Mouse (Mus musculus): ENCODE measurements around the gene Zfp202. TPM values are rescaled to one million over a fixed set of nuclear protein-coding genes. Genes with fewer than 3 reads are reported as not detected.

Zfp202 gene
- polyA plus RNA-seq, 1 experiment from 2014 or later: 7.5 TPM

DNA sequence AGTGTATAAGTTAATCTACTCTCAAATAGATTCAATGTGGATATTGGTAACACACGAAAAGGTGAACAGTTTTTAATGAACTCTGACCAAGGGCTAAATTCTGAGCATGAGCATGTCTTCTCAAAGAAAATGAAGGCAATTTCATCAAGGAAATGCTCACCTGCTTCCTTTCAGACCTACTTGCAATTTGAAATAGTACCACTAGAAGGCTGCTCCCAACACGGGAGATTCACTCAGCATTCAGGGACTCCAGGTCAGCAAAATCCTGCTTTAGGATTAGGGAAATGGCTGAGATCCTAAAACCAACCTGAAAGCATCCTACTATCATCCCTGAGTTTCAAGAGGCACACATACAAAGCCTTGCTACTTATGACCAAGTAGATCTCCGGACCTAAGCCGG is 32.2 kb downstream of the Zfp202 start:
- 71% methylated on average over 4 of the region's 4 CpGs for WGBS
- DNase-seq (ENCODE audit: low spot score): no peak
- no peak overlapping the region for H3K4me3 ChIP-seq
- no peaks in the 10 kb centered on the region for H3K4me1 ChIP-seq (replicated peaks)
- no peak overlapping the region for H3K27ac ChIP-seq
- H3K36me3 ChIP-seq: no peaks in the 10 kb centered on the region
- no peaks in the 10 kb centered on the region for H3K27me3 ChIP-seq (ENCODE audit: insufficient read depth, poor library complexity, severe bottlenecking)
- no peaks in the 10 kb centered on the region for H3K9me3 ChIP-seq

DNA sequence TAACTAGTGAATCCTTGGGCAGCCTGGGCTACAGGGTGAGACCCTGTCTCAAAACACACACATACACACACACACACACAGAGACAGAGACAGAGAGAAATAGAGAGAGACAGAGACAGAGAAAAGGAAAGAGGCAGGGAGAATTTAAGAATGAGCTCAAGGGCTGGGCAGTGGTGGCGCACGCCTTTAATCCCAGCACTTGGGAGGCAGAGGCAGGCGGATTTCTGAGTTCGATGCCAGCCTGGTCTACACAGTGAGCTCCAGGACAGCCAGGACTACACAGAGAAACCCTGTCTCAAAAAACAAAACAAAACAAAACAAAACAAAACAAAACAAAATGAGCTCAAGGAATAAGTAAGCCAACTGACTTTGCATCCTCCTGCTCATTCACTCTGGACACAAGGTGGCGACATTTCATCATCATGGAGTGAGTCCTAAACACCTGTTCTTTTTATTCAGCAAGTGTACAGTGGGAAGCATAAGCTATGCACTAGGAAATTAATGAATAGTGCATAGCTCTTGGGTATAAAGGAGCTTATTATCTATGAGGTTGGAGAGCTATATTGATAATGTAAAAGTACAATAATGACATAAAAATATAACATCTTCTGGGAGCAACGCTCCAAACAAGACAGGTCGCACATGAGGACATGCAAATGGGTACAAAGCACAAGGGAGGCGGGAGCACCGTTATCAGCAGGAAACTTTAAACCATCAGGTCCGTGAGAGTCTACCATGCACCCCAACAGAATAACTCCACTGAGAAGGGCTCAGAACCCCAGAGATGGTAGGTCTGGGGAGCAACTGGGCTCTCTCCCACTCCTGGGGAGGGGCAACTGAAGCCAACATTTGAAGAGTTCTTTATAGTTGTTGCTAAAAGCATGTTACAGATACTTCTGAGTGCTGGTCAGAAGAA is 36.0 kb downstream of the Zfp202 start:
- Histone ChIP-seq H3K4me3 (no peak overlapping the region), H3K27ac (no peak overlapping the region), H3K27me3 (ENCODE audit: insufficient read depth, poor library complexity, severe bottlenecking) (no peaks in the 10 kb centered on the region), H3K9me3 (peaks cover 3% of the 10 kb centered on the region; the same call in 1 of the 2 replicates), H3K4me1 (replicated peaks) (no peaks in the 10 kb centered on the region), H3K36me3 (no peaks in the 10 kb centered on the region)
- DNase-seq (ENCODE audit: low spot score): peak; percentile 55
- 75% methylated on average over 10 of the region's 10 CpGs for WGBS

DNA sequence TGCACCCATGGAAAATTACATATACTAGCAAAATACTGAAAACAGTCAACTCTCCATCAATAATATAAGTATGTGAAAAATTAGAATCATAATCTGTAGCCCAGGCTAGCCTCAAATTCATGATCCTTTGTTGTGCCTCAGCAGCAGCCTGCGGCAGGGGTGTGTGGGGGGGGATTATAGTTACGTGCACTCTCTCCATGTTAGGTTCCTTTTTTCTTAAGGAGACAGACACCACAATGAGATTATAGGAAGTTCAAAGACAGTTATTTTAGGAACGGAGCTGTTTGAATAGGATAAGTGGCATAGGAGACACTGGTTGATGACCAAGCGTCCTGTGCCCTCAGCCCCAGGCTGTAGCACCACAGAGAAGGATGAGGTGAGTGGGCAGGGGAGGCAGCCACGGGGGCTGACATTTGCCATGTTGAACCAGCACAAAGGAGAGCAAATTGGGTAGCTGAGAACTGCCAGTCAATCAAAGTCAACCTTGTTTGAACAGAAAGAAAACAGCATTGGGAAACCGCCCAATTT is 36.8 kb downstream of the Zfp202 start:
- Histone ChIP-seq H3K9me3 (peaks cover 3% of the 10 kb centered on the region; the same call in 1 of the 2 replicates), H3K27me3 (ENCODE audit: insufficient read depth, poor library complexity, severe bottlenecking) (no peaks in the 10 kb centered on the region), H3K4me1 (replicated peaks) (peaks cover 1% of the 10 kb centered on the region; the same call in 1 of the 2 replicates), H3K36me3 (no peaks in the 10 kb centered on the region), H3K27ac (no peak overlapping the region), H3K4me3 (no peak overlapping the region)
- WGBS: 65% methylated on average over 6 of the region's 6 CpGs
- DNase-seq (ENCODE audit: low spot score): no peak

DNA sequence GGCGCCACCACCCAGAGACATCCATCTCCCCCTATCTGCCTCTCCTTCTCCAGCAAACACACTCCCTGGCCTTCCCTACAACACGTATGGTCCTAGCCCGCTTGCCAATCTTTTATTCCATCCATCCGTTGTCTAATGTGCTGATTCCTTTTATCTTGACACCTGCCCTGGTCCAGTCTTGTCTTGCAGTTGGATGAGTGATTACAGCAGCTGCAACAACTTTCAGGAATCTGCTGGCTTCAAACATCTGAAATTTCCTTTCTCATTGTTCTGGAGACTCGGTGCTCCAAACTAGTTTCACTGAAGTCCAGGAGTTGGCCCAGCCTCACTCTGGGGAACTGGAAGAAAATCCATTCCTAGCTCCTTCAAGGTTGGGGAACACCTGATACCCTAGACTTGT is 37.4 kb downstream of the Zfp202 start:
- Histone ChIP-seq H3K9me3 (peaks cover 3% of the 10 kb centered on the region; the same call in 1 of the 2 replicates), H3K27me3 (ENCODE audit: insufficient read depth, poor library complexity, severe bottlenecking) (no peaks in the 10 kb centered on the region), H3K4me1 (replicated peaks) (peaks cover 7% of the 10 kb centered on the region; the same call in 1 of the 2 replicates), H3K4me3 (no peak overlapping the region), H3K36me3 (no peaks in the 10 kb centered on the region), H3K27ac (no peak overlapping the region)
- 70% methylated on average over 5 of the region's 5 CpGs for WGBS
- no peak for DNase-seq (ENCODE audit: low spot score)

DNA sequence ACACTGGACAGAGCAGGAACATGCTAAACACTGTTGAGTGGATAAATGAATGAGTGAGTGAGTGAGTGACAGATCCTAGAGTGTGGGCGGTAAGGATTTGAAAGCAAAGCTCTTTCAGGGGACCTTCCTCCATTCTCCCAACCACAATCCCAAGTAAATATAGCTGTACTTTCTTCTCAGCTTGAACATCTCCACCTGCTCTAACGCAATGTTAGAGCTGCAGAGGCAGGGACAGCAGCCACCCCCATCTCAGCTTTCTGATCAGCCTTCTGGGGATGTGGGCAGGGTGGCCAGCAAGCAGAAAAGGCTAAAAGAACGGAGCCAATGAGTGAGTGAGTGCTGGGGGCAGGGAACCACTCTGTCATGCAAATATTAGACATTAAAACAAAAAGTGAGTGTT is 38.9 kb downstream of the Zfp202 start:
- WGBS: 79% methylated on average over 3 of the region's 3 CpGs
- Histone ChIP-seq H3K36me3 (no peaks in the 10 kb centered on the region), H3K9me3 (peaks cover 3% of the 10 kb centered on the region; the same call in 1 of the 2 replicates), H3K4me1 (replicated peaks) (peaks cover 13% of the 10 kb centered on the region; the same call in 1 of the 2 replicates), H3K27me3 (ENCODE audit: insufficient read depth, poor library complexity, severe bottlenecking) (no peaks in the 10 kb centered on the region), H3K4me3 (no peak overlapping the region), H3K27ac (no peak overlapping the region)
- no peak for DNase-seq (ENCODE audit: low spot score)

DNA sequence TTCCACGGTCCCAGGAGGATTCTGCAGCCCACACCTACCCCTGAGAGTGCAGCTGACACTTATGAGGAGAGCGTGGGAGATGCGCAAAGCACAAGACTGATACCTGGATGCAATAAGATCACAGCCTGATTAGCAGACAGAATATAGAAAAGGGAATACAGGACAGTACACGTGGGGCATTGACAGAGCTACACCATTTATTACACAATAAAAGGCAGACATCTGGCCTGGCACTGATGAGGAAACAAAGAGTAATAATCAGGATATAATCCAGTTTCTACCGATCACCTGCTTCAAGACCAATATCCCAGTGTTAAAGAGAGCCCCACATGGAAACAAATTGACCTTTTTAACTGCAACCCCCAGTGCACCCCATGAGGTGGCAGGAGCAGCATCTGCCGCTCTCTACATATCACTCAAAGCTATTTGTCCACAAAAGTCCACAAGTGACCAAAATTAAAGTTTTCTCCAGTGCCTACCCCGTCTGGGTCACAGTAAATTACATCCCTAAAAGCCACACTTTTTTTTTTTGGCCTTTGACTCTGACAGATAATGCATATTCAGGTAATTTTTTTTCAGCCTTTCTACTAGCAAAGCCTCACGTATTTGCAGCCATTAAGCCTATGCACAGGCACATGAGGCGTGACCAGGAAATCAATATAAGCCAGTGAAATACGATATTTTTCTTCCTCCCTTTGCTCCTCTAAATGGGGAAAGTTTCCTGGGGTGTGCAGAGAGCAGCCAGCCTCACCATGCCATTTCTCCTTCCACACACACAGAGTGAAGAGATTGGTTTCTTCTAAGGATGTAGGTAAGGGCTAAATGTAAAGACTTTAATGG is 42.3 kb downstream of the Zfp202 start:
- Histone ChIP-seq H3K9me3 (peaks cover 3% of the 10 kb centered on the region; the same call in 1 of the 2 replicates), H3K4me1 (replicated peaks) (peaks cover 13% of the 10 kb centered on the region; the same call in 1 of the 2 replicates), H3K27me3 (ENCODE audit: insufficient read depth, poor library complexity, severe bottlenecking) (0 out of 2 replicates have a peak, but pooled peaks cover 5% of the 10 kb centered on the region), H3K4me3 (no peak overlapping the region), H3K36me3 (no peaks in the 10 kb centered on the region), H3K27ac (no peak overlapping the region; the same call in 1 of the 2 replicates)
- DNase-seq (ENCODE audit: low spot score): no peak
- WGBS: 61% methylated on average over 10 of the region's 10 CpGs

DNA sequence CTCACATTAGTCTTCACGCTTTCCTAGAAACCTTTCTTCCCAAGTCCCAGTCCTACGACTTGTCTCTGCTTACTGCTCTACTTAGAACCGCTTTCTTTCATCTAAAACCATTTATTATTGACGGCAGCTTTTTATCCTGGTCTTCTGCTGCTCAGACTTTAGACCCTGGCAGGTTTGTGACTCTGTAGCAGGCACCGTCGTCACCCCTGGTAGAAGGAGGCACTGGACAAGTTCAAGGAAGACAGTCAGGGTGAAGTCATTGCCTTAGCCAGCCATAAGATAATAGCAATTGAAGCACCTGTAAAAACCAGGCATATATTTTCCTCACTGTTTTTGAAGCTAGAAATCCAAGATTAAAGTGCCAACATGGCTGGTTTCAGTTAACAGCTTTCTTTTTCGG is 43.1 kb downstream of the Zfp202 start:
- H3K4me3 ChIP-seq: no peak overlapping the region
- peaks cover 12% of the 10 kb centered on the region for H3K27me3 ChIP-seq (ENCODE audit: insufficient read depth, poor library complexity, severe bottlenecking)
- peaks cover 13% of the 10 kb centered on the region; the same call in 1 of the 2 replicates for H3K4me1 ChIP-seq (replicated peaks)
- peaks cover 3% of the 10 kb centered on the region; the same call in 1 of the 2 replicates for H3K9me3 ChIP-seq
- WGBS: 90% methylated on average over 7 of the region's 7 CpGs
- DNase-seq (ENCODE audit: low spot score): no peak
- H3K27ac ChIP-seq: no peak overlapping the region
- no peaks in the 10 kb centered on the region for H3K36me3 ChIP-seq

DNA sequence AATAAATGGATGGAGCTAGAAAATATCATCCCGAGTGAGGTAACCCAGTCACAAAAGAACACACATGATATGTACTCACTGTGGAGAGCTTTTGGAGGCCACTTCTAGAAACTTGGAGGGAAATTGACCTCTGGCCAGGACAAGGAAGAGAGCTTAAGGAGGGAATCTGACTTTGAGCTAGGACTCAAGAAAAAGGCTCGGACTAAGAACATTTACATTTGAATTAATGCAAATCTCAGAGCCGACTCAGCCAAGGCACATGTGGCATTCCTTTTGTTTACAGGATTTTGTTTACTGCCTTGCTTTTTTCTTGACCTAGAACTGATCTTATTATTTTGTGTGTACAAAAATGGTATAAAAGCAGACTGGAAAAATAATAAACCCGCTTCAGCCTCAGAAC is 47.6 kb downstream of the Zfp202 start:
- peaks cover 26% of the 10 kb centered on the region for H3K4me1 ChIP-seq (replicated peaks)
- H3K9me3 ChIP-seq: no peaks in the 10 kb centered on the region
- H3K27ac ChIP-seq: no peak overlapping the region
- H3K36me3 ChIP-seq: no peaks in the 10 kb centered on the region
- DNase-seq (ENCODE audit: low spot score): no peak
- 23% methylated on average over 4 of the region's 4 CpGs for WGBS
- peaks cover 19% of the 10 kb centered on the region for H3K27me3 ChIP-seq (ENCODE audit: insufficient read depth, poor library complexity, severe bottlenecking)
- no peak overlapping the region for H3K4me3 ChIP-seq

DNA sequence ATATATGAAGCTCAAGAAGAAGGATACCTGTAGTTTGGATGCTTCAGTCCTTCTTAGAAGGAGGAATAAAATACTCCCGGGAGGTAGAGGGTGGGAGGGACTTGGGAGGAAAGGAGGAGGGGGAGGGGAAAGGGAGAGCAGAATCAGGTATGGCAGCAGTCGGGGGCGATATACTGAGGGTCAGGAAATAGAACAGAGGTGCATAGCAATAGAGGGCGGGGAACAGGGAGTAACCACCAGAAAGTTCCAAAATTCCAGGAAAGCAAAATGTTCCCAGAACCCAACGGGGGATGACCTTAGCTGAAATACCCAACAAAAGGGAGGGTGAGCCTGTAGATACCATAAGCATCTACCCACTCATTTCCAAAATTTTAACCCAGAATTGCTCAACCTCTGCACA is 48.2 kb downstream of the Zfp202 start:
- Histone ChIP-seq H3K9me3 (no peaks in the 10 kb centered on the region), H3K27ac (no peak overlapping the region), H3K4me3 (no peak overlapping the region), H3K36me3 (no peaks in the 10 kb centered on the region), H3K4me1 (replicated peaks) (peaks cover 24% of the 10 kb centered on the region), H3K27me3 (ENCODE audit: insufficient read depth, poor library complexity, severe bottlenecking) (peaks cover 19% of the 10 kb centered on the region)
- WGBS: 19% methylated on average over 5 of the region's 5 CpGs
- DNase-seq (ENCODE audit: low spot score): no peak

DNA sequence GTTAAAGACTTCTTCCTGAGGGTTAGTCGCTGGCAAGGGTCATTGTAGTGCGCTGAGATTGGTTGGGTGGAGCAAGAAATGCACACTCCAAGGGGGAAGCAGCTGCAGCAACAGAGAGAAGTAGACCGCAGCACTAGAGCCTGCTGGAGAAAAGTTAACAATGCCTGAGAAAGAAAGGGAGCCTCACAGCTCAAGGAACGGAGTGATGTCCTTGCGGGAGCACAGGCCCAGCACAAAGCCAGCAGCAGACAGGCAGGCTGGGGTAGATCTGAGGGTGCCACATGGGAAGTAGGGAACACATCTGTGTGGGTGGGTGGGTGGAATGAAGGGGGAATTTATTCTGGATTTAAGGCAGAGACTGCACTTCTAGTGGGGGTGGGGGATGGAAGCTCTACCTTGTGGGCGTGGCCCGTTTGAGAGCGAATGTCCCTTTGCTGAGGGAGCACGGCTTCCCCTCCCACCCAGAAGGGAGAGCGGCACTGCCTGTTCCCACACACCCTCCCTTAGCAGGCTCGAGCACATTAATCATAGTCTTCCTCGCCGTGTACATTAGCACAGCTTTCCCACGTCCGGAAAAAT is 49.2 kb downstream of the Zfp202 start:
- peak overlapping the region; percentile 55 for H3K4me3 ChIP-seq
- H3K9me3 ChIP-seq: no peaks in the 10 kb centered on the region
- H3K27me3 ChIP-seq (ENCODE audit: insufficient read depth, poor library complexity, severe bottlenecking): peaks cover 19% of the 10 kb centered on the region
- H3K36me3 ChIP-seq: no peaks in the 10 kb centered on the region
- DNase-seq (ENCODE audit: low spot score): peak; percentile 73
- peaks cover 24% of the 10 kb centered on the region for H3K4me1 ChIP-seq (replicated peaks)
- peak overlapping the region; percentile 87 for H3K27ac ChIP-seq
- under 1% methylated on average over 15 of the region's 15 CpGs for WGBS

DNA sequence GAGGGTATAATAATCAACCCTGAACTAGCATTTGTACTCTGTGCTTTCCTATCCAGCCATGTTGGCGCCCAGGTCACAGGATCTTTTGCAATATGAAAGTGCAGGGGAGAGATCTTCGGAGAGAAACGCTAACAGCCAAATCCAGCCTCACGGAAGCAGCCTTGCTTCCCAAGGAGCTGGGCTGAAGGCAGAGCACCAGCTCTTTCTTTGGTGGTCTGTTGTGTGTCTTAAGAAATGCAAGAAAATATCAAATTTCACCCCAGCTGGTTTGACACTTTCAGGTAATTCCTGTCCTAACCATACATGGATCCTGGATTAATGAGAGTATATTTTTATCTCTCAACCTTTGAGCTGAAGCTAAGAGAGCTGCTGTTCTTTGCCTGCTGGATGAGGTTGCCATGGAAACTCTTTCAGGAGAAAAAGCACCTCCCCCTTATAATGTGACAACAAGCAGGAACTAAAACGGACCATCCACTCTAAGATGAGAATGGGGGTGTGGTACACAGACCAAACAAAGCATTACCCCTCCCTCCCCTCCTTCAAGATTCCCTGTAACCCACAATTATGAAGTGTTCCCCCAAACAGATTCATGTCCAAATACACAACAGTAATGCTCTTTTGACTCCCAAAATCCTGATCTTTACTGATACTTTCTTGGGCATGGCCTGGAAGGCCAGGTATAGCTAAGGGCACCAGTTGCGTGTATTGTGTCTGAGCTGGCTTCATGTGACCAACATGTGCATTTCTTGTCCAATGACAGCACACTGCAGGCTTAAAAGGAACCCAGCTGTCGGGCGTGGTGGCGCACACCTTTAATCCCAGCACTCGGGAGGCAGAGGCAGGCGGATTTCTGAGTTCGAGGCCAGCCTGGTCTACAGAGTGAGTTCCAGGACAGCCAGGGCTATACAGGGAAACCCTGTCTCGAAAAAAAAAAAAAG is 50.1 kb downstream of the Zfp202 start:
- no peaks in the 10 kb centered on the region for H3K36me3 ChIP-seq
- DNase-seq (ENCODE audit: low spot score): peak; percentile 30

More for the DNA sequence above, 50.1 kb downstream of the Zfp202 start:
- peak overlapping the region; percentile 87 for H3K27ac ChIP-seq
- H3K4me1 ChIP-seq (replicated peaks): peaks cover 24% of the 10 kb centered on the region
- WGBS: 54% methylated on average over 13 of the region's 13 CpGs
- peaks cover 19% of the 10 kb centered on the region for H3K27me3 ChIP-seq (ENCODE audit: insufficient read depth, poor library complexity, severe bottlenecking)
- no peaks in the 10 kb centered on the region for H3K9me3 ChIP-seq
- peak overlapping the region; percentile 55 for H3K4me3 ChIP-seq
